Mouse (Mus musculus): ENCODE data around the gene Sertad1.

Sertad1 gene

GRCm38 (mm10) chr7:27486770-27487697, at the start of gene Sertad1:
Gene Sertad1, plus strand, starts transcription at chr7:27486910.
- peak; percentile 98 for DNase-seq (ENCODE audit: low spot score)

- DNase-seq (ENCODE audit: low spot score) = no peak
Observed at GRCm38 (mm10) chr7:27437544-27437943, 49.2 kb upstream of the Sertad1 start.

DNA sequence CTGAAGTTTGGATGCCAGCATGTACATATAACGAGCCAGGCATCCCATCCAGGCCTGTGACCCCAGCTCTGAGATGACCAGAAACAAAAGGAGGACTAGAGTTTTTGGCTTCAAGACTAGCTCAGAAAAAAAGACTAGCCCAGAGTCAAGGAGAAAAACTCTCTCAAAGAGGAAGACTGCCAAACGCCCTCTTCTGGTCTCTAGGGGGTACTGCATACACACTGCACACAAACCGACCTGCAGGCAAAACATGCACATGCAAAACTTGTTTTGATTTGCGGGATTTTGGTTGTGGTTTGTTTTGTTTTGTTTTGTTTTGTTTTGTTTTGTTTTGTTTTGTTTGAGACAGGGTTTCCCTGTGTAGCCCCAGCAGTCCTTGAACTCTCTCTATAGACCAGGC, 46.7 kb upstream of the Sertad1 start:
- no peak for DNase-seq (ENCODE audit: low spot score)

- DNase-seq (ENCODE audit: low spot score) = no peak
Observed at GRCm38 (mm10) chr7:27446051-27446450, 40.7 kb upstream of the Sertad1 start.

- no peak for DNase-seq (ENCODE audit: low spot score)
Observed at GRCm38 (mm10) chr7:27446521-27447418, 39.9 kb upstream of the Sertad1 start.

DNA sequence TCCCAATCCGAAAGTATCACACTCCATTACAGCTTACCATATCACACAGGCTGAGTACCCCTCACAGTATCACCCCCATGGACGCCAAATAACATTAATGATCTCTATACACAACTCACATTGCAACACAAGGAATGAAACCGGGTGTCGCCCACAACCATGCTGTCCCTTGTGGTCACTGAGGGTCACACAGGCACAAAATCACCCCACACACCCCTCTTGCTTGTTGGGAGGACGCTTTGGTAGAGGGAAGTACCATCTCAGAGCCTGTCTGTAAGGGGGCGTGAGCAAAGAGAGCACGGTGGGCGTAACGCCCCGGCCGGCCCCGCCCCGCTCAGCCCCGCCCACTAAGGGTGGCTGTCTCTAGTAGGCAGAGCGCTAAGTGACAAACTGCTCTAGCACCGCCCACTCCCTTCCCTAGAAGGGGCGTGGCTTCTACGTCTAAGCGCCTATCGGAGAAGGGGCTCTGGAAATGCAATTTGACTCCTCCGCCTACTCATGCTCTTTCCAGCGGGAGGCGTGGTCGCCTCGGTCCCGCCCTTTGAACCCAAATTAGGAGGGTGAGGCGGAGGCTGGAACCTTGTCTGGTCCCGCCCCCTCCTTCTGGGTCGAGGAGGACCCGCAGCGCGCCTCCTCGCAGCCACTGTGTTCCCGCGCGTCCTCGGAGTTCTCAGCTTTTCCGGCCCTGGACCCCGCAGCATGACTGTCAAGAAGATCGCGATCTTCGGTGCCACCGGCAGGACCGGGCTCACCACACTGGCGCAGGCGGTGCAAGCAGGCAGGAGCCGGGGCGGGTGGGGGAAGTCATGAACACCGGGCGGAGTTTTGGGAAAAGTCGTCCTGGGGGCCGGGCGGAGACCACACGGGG, 39.1 kb upstream of the Sertad1 start, which contains the start of the genes Sptbn4 and Blvrb:
Gene Sptbn4 (minus strand): TSS at position 268 of the 868 bp plus-strand sequence.
Gene Blvrb (plus strand): TSS at position 560 of the 868 bp plus-strand sequence.
- DNase-seq (ENCODE audit: low spot score) = peak; percentile 88

GRCm38 (mm10) chr7:27448421-27449206, 38.1 kb upstream of the Sertad1 start:
- no peak for DNase-seq (ENCODE audit: low spot score)

GRCm38 (mm10) chr7:27449256-27449862, 37.4 kb upstream of the Sertad1 start:
- no peak for DNase-seq (ENCODE audit: low spot score)

DNA sequence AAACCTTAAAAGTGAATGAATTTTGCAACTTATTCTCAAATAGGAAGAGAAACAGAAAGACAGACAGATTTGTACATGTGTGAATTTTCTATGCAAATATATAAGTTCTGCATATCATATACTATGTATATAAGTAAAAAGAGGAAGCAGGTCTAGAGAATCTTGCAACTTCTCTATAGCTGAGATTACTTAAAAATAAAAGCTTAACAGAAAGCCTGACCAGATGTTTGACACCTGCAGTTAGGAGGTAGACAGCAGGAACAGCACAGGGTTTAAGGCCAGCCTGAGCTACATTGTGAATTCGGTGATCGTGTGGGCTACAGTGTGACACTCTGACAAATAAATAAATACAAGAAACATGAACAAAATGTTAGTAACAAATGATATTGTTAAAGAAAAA, 35.4 kb upstream of the Sertad1 start:
- DNase-seq (ENCODE audit: low spot score) = no peak

DNA sequence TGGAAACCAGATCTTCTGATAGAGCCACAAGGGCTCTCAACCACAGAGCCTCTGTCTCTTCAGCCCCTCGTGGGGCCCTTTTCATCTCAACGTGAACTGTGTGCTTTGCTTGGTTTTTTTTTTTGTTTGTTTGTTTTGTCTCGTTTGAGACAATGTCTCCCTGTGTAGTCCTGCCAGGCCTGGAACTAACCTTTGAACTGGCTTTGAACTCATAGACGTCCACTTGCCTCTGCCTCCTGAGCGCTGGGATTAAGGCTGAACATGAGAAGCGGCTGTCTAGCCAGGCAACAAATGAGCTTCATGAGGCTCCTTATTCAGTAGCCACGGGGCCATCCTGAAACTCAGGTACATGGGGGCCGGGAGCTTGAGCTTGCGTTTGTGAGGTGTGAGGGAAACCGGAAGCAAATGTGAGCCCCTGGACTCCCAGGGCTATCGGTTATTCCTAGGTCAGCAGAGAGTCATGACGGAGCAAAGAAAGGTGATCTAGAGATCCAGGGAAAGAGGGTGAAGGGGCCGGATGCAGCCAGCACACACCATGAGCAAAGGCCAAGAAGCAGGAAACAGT, 34.4 kb upstream of the Sertad1 start:
- DNase-seq (ENCODE audit: low spot score) = no peak

- no peak for DNase-seq (ENCODE audit: low spot score)
Observed at GRCm38 (mm10) chr7:27454461-27455121, 32.1 kb upstream of the Sertad1 start.

GRCm38 (mm10) chr7:27455273-27455672, 31.4 kb upstream of the Sertad1 start:
- DNase-seq (ENCODE audit: low spot score) = no peak

DNA sequence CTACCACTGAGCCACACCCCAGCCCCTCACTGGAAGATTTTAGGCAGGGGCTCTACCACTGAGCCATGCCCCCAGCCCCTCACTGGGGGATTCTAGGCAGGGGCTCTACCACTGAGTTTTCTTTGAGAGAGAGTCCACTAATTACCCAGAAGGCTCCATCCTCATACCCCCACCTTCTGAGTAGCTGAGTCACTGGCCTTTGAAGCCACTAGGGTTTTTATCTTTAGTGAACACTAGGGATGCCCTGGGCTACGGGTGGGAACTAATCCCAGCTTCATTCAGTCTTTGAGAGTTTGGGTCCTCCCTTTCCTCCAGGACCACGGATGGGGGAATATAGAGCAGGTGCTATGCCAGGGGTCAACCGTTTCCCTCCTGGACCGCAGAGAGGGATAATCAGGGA, 28.1 kb upstream of the Sertad1 start:
- DNase-seq (ENCODE audit: low spot score) = no peak

GRCm38 (mm10) chr7:27459640-27460039, 27.1 kb upstream of the Sertad1 start:
- DNase-seq (ENCODE audit: low spot score) = no peak

- DNase-seq (ENCODE audit: low spot score) = no peak
Observed at GRCm38 (mm10) chr7:27460477-27460876, 26.2 kb upstream of the Sertad1 start.

DNA sequence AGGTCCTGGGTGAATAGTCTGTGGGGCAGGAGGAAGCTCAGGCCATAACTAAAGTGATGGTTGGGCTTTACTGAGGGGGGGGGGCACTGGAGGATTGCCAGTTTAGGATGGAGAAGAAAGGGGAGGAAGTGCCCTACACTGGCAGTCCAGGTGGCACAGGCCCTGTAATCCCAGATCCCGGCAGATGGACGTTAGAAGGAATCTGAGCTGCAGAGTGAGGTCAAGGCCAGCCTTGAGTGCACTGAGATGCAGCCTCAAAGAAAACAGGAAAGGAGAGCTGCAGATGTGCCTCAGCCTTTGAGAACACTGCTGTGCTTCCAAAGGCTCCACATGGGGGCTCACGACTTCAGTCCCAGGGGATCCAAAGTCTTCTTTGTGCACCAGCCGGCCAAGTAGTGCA, 19.1 kb upstream of the Sertad1 start:
- no peak for DNase-seq (ENCODE audit: low spot score)

- no peak for DNase-seq (ENCODE audit: low spot score)
Observed at GRCm38 (mm10) chr7:27471390-27472120, 15.2 kb upstream of the Sertad1 start.

DNA sequence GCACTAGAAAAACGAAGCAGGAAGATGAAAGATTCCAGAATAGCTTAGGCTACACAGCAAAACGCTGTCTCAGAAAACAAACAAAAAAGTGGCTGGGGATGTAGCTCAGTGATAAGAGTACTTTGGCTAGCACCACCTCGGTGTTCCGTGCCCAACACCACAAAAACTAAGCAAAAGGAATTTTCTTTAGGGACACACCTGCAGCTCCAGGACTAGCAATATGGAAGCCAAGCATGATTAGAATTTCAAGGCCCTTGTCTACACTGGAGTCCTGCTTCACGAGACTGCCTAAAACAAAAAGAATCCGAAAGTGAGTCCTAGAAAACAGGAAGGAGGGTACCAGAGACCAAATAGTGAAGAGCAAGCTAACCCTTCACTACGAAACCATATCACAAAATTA, 14.1 kb upstream of the Sertad1 start:
- DNase-seq (ENCODE audit: low spot score) = no peak

All from urinary bladder, postnatal 10 days (tissue).